Mouse (Mus musculus) monocyte, adult 5-6 weeks (primary cell): ENCODE results near the gene Olfr393. TPM values are rescaled to one million over a fixed set of nuclear protein-coding genes. Genes with fewer than 3 reads are reported as not detected.

Experiments used
- ATAC-seq: fragments of 153-309, 156-312 bp; replicated peaks from 2 replicates; pipeline ENCODE4 v1.8.0; 2017; ENCODE audit warnings: mild to moderate bottlenecking; ENCODE audit not compliant: low TSS enrichment, insufficient number of reproducible peaks, severe bottlenecking, poor library complexity, low FRiP score
- total RNA-seq: library from RNA; stranded (forward); fragments of 200-1000, 200-491, 200-594 nt; gene quantifications from 3 replicates; pipeline ENCODE4 v1.2.3, GENCODE M21; 2017

Gene Olfr393
- not detected in 3 replicates for total RNA-seq

DNA sequence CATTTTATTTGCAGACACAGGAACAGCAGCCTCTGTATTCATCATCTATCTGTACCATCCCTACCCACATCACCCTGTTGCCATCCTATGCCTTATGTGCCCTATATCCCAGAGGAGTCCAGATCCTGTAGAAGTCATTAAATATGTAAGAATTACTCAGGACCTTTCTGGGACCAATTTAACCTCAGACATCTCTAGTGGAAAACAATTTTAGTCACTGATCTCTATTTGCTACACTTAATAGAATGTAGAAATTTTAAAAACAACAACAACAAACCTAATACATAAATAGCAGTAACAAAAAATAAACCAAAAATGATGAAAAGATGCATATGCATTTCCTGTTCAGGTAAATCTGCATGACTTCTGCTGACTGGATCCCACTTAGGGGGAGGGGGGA is at the start of gene Olfr393:
TSS of gene Olfr393 (minus strand) at position 101 of the 400 bp plus-strand sequence.
- no peak for ATAC-seq

DNA sequence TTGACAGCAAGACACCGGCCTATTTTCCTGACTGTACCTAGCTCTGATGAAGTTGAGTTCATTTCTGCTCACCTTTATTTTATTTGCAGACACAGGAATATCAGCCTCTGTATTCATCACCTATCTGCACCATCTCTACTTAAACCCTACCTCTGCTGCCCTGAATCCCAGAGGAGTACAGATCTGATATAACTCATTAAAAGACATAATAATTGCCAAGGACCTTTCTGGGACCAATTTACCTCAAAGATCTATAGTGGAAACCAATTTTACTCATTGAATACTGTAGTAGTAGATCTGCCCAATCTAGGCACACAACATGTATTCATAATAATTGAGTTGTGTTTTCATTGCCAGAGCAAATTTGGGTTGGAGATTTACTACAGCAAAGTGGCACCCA is 39.4 kb upstream of the Olfr393 start, which contains the start of gene Olfr394:
TSS of gene Olfr394 (minus strand) at position 101 of the 400 bp plus-strand sequence.
- no peak for ATAC-seq

DNA sequence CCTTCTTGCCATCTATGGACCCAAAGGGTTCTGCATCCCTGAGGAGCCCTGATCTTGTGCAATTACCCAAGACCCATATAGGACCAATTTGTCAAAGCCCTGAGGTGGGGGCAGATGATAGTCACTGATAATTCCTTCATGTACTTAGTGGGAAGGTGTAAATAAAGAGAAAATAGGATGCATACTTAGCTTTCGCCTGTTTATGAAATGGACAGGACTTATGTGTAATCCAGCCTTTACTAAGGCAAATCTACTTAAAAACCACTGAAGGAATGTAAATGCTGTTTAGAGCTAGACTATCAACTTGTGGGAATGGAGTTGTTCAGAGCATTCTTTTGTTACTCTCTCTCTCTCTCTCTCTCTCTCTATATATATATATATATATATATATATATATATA is 34.3 kb downstream of the Olfr393 start, which contains the start of gene Olfr392:
TSS of gene Olfr392 (minus strand) at position 101 of the 400 bp plus-strand sequence.
- ATAC-seq = no peak

DNA sequence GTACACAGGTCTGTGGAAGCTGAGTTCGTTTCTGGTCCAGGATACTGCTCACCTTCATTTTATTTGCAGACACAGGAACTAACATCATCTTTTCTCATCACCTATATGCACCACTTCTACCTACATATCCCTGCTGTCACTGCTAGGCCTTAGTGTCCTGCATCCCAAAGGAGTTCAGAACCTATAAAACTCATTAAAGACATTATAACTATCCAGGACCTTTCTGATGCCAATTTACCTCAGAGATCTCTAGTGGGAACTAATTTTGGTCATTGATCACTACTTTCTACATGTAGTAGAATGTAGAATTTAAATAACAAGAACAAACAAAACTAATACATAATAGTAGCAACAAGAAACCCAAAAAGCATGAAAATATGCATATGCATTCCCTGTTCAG is 48.3 kb downstream of the Olfr393 start, which contains the start of gene Olfr391-ps:
TSS of gene Olfr391-ps (minus strand) at position 101 of the 400 bp plus-strand sequence.
- no peak for ATAC-seq

Other genes with a start within 250 kb of the Olfr393 start
- gene Zfp735, start 162.7 kb downstream of the Olfr393 start, total RNA-seq = not detected in 3 replicates
- gene Olfr389, start 70.7 kb downstream of the Olfr393 start, total RNA-seq = not detected in 3 replicates
- gene Olfr390, start 68.5 kb downstream of the Olfr393 start, total RNA-seq = not detected in 3 replicates
- not detected in 3 replicates for gene Olfr391-ps, start 48.4 kb downstream of the Olfr393 start, total RNA-seq
- not detected in 3 replicates for gene Olfr392, start 34.4 kb downstream of the Olfr393 start, total RNA-seq
- gene Olfr394, start 39.3 kb upstream of the Olfr393 start, total RNA-seq = not detected in 3 replicates
- gene Olfr395, start 57.8 kb upstream of the Olfr393 start, total RNA-seq = not detected in 3 replicates
- not detected in 3 replicates for gene Olfr23, start 85.2 kb upstream of the Olfr393 start, total RNA-seq
- gene Olfr397, start 109.4 kb upstream of the Olfr393 start, total RNA-seq = not detected in 3 replicates
- not detected in 3 replicates for gene Olfr398, start 139.0 kb upstream of the Olfr393 start, total RNA-seq
- gene Olfr139, start 205.1 kb upstream of the Olfr393 start, total RNA-seq = not detected in 3 replicates
- gene Olfr399, start 205.2 kb upstream of the Olfr393 start, total RNA-seq = not detected in 3 replicates
- gene Zfp616, start 218.5 kb upstream of the Olfr393 start, total RNA-seq = not detected in 3 replicates